Mouse (Mus musculus) erythroblast, embryonic 14.5 days (primary cell): ENCODE data around the gene Vps33b. TPM values are rescaled to one million over a fixed set of nuclear protein-coding genes. Genes with fewer than 3 reads are reported as not detected.

Source experiments
- H3K27me3 ChIP-seq: 2 replicates; pipeline ENCODE4 v1.6.1; 2012; ENCODE audit warnings: inconsistent platforms; ENCODE audit not compliant: control insufficient read depth
- H3K36me3 ChIP-seq: 2 replicates; pipeline ENCODE4 v1.6.1; 2012; ENCODE audit warnings: mild to moderate bottlenecking, inconsistent platforms; ENCODE audit not compliant: control insufficient read depth
- H3K4me1 ChIP-seq: 2 replicates; pipeline ENCODE4 v1.6.1; 2012; ENCODE audit warnings: inconsistent platforms; ENCODE audit not compliant: control insufficient read depth
- H3K4me3 ChIP-seq: replicated peaks from 2 replicates; pipeline ENCODE3; 2012; ENCODE audit warnings: moderate library complexity, mild to moderate bottlenecking, inconsistent platforms
- H3K9me3 ChIP-seq: 2 replicates; pipeline ENCODE4 v1.6.1; 2012; ENCODE audit warnings: low read length, inconsistent platforms, mixed read lengths; ENCODE audit not compliant: control insufficient read depth
- GATA1 ChIP-seq: IDR thresholded peaks from 2 replicates; pipeline ENCODE4 v1.6.1; 2012; ENCODE audit warnings: low read length, inconsistent platforms, mixed read lengths
- TAL1 ChIP-seq: IDR thresholded peaks from 3 replicates; pipeline ENCODE4 v1.6.1; 2012; ENCODE audit warnings: low read length, inconsistent platforms, mixed read lengths
- polyA plus RNA-seq: library from polyadenylated mRNA; stranded (reverse); fragments of >175 nt; gene quantifications from 2 replicates; pipeline ENCODE4 v1.2.3, GENCODE M21; 2012

Gene Vps33b
- polyA plus RNA-seq, 1 experiment = 0.14 TPM

DNA sequence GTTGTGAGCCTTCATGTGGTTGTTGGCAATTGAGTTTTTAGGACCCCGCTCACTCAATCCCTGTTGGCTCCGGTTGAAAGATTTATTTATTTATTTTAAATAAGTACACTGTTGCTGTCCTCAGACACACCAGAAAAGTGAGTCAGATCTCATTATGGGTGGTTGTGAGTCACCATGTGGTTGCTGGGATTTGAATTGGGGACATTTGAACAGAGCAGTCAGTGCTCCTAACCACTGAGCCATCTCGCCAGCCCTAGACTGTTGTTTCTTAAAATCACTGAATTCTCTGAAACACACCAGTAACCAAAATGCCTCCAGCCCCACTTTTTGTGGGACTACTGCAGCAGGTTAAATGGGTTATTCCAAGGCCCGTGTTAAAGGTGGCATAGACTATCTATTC, 29.3 kb downstream of the Vps33b start:
- H3K4me3 ChIP-seq = no peak overlapping the region
- no peaks in the 10 kb centered on the region for H3K27me3 ChIP-seq
- H3K36me3 ChIP-seq = peaks cover 86% of the 10 kb centered on the region
- H3K4me1 ChIP-seq = peaks cover 44% of the 10 kb centered on the region
- H3K9me3 ChIP-seq = no peaks in the 10 kb centered on the region
- TF ChIP-seq GATA1 (no peak), TAL1 (no peak)

DNA sequence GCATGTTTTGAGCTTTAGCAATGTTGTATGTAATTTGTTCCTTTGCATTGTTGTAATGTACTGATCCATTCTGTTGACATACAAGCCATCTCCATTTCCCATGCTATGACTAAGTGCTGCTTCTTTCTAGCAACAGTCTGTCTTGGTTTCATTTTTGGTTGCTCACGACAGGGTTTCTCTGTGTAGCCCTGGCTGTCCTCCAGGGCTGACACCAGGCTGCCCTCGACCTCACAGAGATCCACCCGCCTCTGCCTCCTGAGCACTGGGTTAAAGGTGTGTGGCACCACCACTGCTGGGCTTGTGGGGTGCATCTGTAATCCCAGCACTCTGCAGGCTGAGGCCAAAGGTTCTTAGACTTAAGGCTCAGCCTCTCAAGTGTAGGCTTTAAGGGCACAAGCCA, 30.1 kb downstream of the Vps33b start:
- H3K36me3 ChIP-seq = peaks cover 94% of the 10 kb centered on the region

DNA sequence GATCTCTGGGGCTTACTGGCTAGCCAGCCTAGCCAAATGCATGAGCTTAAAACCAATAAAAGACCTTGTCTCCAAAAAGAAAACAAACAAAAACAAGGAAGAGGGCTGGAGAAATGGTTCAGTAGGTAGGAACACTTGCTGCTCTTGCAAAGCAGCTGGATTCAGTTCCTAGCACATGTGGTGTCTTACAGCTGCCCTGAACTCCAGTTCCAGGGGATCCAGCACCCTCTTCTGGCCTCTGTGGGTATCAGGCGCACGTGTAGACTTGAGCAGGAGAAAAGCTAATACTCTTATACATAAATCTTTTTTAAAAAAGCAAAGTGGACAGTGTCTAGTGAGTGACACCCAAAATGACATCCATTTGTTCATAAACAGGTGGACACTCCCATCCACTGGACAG, 32.1 kb downstream of the Vps33b start:
- no peaks in the 10 kb centered on the region for H3K9me3 ChIP-seq
- peaks cover 32% of the 10 kb centered on the region for H3K4me1 ChIP-seq
- H3K36me3 ChIP-seq = peaks cover 100% of the 10 kb centered on the region
- H3K27me3 ChIP-seq = no peaks in the 10 kb centered on the region
- no peak overlapping the region for H3K4me3 ChIP-seq
- TF ChIP-seq GATA1 = no peak
- no peak for TF ChIP-seq TAL1

More for the DNA sequence above, 30.1 kb downstream of the Vps33b start:
- Histone ChIP-seq H3K4me1 (peaks cover 41% of the 10 kb centered on the region), H3K9me3 (no peaks in the 10 kb centered on the region), H3K4me3 (peak overlapping the region; percentile 10), H3K27me3 (no peaks in the 10 kb centered on the region)
- TF ChIP-seq GATA1 = no peak

DNA sequence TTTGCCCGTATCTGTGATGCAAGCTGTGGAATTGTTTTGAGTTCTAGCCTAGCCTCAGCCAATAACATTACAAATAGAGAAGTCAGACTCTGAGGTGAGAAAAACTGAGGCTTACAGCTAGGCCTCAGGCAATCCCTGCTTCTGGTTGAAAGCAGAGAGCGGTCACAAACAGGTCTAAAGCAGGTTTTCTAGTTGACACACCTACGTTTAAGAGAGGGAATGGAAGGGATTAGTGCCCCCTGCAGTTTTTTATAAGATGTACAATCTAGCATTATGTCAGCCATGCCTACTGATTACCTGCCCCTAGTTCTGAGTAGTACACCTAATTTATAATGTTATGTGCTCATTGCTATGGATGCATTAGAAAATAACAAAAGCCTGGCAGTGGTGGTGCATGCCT, 38.3 kb downstream of the Vps33b start:
- H3K9me3 ChIP-seq = no peaks in the 10 kb centered on the region
- no peak for TF ChIP-seq TAL1
- TF ChIP-seq GATA1 = no peak
- H3K4me1 ChIP-seq = peaks cover 3% of the 10 kb centered on the region
- no peaks in the 10 kb centered on the region for H3K27me3 ChIP-seq
- peaks cover 100% of the 10 kb centered on the region for H3K36me3 ChIP-seq
- no peak overlapping the region for H3K4me3 ChIP-seq

DNA sequence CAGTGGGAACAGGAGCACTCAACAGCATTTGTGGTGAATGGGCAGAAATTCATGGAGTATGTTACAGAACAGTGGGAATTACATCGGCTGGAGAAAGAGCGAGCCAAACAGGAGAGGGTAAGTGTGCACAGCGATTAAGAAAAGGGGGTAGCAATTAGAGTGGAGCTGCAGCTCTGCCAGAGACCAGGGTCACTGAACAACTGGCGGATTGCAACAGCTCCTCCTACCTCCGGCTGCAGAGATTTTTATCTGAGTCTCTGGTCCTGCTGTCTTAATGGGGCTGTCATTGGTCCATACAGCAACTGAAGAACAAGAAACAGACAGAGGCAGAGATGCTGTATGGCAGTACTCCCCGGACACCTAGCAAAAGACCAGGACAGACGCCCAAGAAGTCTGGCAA, 41.3 kb downstream of the Vps33b start:
- no peaks in the 10 kb centered on the region for H3K9me3 ChIP-seq
- TF ChIP-seq GATA1 = no peak
- TF ChIP-seq TAL1 = no peak
- no peaks in the 10 kb centered on the region for H3K27me3 ChIP-seq
- peaks cover 100% of the 10 kb centered on the region for H3K36me3 ChIP-seq
- H3K4me3 ChIP-seq = no peak overlapping the region
- H3K4me1 ChIP-seq = peaks cover 2% of the 10 kb centered on the region

DNA sequence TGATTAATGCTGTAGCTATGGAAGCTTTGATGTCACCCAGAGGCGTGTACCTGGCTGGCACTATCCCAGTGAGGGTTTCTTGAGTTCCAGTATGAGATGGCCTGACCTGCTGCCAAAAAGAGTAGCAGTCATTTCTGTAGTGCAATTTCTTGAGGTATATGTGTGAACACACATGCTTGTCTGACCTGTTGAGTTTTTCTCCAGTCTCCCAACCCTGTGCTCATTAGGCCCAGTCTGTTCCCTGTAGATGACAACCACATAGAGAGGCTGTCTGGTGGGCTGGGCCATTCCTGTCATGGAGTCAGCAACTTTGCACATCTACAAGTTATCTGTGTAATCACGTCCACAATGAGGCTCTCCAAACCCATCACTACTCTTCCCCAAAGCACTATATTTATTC, 46.3 kb downstream of the Vps33b start:
- Histone ChIP-seq H3K9me3 (no peaks in the 10 kb centered on the region), H3K27me3 (no peaks in the 10 kb centered on the region), H3K4me1 (peaks cover 2% of the 10 kb centered on the region), H3K36me3 (peaks cover 93% of the 10 kb centered on the region), H3K4me3 (no peak overlapping the region)
- TF ChIP-seq TAL1 = no peak
- TF ChIP-seq GATA1 = no peak

DNA sequence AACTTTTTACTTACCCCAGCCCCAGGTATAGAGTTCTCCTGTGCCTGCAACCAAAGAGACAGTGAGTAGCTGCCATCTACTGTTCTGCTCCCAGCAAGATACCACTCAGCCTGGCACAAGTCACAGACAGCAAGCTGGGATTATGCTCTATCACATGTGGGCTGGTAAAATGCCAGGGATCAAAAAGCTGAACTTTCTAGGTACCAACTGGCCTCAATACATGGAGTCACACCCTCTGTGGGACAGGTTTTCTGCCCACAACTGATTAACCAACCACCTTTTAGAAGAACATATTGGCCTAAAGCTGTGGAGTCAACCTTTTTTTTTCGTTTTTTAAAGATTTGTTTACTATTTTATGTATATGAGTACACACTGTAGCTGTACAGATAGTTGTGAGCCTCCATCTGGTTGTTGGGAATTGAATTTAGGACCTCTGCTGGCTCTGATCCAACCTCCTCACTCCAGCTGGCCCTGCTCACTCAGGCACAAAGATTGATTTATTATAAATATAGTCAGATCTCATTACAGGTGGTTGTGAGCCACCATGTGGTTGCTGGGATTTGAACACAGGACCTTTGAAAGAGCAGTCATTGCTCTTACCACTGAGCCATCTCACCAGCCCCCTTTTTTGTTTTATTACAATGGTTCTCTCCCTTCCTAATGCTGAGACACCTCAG, 48.1 kb downstream of the Vps33b start:
- Histone ChIP-seq H3K4me1 (peaks cover 7% of the 10 kb centered on the region), H3K9me3 (no peaks in the 10 kb centered on the region), H3K27me3 (no peaks in the 10 kb centered on the region), H3K36me3 (peaks cover 81% of the 10 kb centered on the region), H3K4me3 (no peak overlapping the region)
- TF ChIP-seq GATA1 = no peak
- TF ChIP-seq TAL1 = no peak

DNA sequence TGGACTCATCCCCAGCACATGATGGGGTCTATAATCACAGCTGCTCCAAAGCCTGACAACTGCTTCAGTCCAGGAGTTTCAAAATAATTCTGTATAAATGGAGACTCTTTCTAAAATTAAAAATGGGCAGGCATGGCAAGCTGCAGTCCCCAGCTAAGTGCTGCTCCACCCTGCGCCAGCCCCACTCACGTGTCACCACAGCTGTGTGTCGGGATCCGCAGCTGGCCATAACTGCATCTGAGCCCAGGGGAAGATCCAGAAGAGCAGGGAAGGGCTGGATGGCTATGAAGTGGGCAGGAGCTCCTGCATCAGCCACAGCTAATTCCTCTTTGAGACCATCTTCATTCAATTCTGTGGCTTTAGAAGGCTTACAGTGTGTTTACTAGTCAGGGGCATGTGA, 49.2 kb downstream of the Vps33b start:
- Histone ChIP-seq H3K4me3 (no peak overlapping the region), H3K27me3 (no peaks in the 10 kb centered on the region), H3K9me3 (no peaks in the 10 kb centered on the region), H3K36me3 (peaks cover 70% of the 10 kb centered on the region), H3K4me1 (peaks cover 16% of the 10 kb centered on the region)
- TF ChIP-seq TAL1 (no peak), GATA1 (no peak)

DNA sequence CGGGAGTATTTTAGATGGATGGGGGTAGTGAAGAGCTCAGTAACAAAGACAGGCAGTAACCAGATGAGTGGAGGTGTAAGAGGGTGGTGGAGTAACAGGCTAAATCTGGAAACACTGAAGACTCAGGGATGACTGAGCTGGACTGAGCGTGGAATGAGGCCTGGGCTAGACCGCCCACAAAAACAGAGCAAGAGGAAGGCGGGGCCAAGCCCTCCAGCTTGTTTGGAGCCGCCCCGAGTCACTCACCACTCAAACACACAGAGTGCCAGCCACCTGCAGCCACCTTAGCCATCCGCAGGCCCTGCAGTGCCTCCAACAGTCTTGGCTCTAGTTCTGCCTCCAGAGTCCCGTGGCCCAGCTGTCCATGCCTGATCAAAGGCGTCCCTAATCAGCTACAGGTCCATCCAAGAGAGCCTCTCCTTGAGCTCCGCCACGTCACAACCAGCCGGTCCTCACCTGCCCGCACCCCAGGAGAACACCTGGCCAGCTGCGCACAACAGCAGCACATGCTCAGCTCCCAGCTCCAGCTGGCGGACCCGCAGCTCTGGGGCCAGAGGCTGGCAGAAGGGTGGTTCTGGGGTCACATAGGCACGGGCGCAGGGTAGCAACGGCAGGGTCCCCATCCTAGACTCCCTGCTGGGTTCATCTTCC, 50.5 kb downstream of the Vps33b start:
- no peaks in the 10 kb centered on the region for H3K27me3 ChIP-seq
- no peaks in the 10 kb centered on the region for H3K9me3 ChIP-seq
- TF ChIP-seq GATA1 (no peak), TAL1 (no peak)
- peaks cover 58% of the 10 kb centered on the region for H3K36me3 ChIP-seq
- no peak overlapping the region for H3K4me3 ChIP-seq
- H3K4me1 ChIP-seq = peaks cover 22% of the 10 kb centered on the region

DNA sequence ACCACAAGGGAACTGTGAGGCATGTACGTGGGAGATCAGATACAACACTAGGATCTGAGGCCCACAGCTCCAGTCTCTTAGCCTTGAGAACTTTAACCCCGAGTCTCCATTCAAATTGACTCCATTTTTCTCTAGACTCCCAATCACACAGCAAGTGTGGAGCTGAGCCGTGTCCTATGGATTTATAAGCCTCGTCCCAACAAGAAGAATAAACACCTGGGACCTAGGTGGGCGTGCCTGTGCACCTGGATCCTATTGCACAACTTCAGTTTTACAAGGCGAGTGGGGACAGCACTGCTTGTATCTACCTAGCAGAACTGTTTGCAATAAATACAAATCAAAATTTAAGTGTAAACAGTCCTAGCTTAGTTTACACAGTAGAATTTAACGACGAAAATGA, 53.9 kb downstream of the Vps33b start:
- Histone ChIP-seq H3K9me3 (no peaks in the 10 kb centered on the region), H3K36me3 (peaks cover 63% of the 10 kb centered on the region), H3K4me3 (peak overlapping the region; percentile 69), H3K27me3 (no peaks in the 10 kb centered on the region), H3K4me1 (peaks cover 30% of the 10 kb centered on the region)
- TF ChIP-seq GATA1 (no peak), TAL1 (no peak)
